Mouse (Mus musculus) ES-Bruce4 (cell line): ENCODE measurements around the gene Pnmt.

ENCODE experiments used
- CTCF ChIP-seq: IDR thresholded peaks from one replicate; pipeline ENCODE4 v1.8.1; 2011; ENCODE audit warnings: low read depth, low read length
- POLR2A ChIP-seq: IDR thresholded peaks from one replicate; pipeline ENCODE4 v1.8.1; 2011; ENCODE audit warnings: low read length; ENCODE audit not compliant: insufficient read depth

DNA sequence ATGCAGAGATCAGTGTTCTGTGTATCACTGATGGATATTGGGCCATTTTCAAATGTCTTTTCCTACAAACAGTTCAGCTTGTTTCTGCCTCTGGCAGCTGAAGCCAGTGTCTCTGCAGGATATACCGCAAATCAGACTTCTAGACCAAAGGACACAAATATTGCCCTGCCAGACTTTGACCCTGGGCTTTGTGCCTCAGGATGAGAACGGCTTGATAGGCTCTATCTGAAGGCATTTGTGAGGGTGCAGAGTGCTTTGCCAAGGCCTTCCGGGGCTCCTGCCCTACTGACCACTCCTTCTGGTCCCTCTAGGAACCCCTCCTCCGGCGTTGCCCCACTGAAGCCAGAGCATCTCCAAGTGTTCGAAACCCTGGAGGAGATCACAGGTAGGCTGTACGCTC lies 40.3 kb downstream of the Pnmt start:
- TF ChIP-seq CTCF (no peak), POLR2A (no peak)
